Mouse (Mus musculus) erythroblast, embryonic 14.5 days (primary cell): ENCODE data around the gene Lingo4.

Experiments used
- GATA1 ChIP-seq: IDR thresholded peaks from 2 replicates; pipeline ENCODE4 v1.6.1; 2012; ENCODE audit warnings: low read length, inconsistent platforms, mixed read lengths
- TAL1 ChIP-seq: IDR thresholded peaks from 3 replicates; pipeline ENCODE4 v1.6.1; 2012; ENCODE audit warnings: low read length, inconsistent platforms, mixed read lengths

- TF ChIP-seq TAL1 (no peak), GATA1 (no peak)
These were observed 18.3 kb upstream of the Lingo4 start for GRCm38 (mm10) chr3:94379831-94380510.
